In the genomic region with DNA sequence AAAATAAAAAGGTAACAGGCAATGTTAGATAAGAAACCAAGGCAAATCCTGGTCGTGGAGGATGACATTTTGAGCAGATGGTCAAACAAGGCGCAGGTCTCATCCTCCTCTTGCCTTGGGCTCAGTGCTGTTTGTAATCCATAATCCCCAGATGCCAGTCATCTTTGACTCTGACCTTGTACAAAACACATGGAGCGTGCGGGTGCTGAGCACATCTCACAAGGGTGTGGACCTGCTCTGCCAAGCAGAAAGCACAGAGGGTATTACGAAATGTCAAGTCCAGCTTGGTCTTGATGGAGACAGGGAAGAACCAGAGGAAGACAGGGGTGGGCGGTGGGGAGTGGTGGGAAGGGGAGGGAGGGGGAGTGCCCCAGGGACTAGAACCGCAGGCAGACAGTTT, we compare ENCODE assay signal across 22 mouse cellular contexts.
DNase-seq lines count a peak whose midpoint lies in the region; ATAC-seq lines count a peak whose summit lies in the region.
"Had no signal": no experiment of that assay in that cellular context is flagged by ENCODE, and none has a peak within 500 bp of the region (broad histone marks: within the 10 kb centered on the region; RNA-seq: fewer than 3 reads in every experiment).

No protein-coding gene starts in this region.

- no peak for ATAC-seq in forebrain, embryonic 12.5 days (ENCODE audit: low FRiP score)
- ATAC-seq: activated CD4-positive, CD25-positive, alpha-beta regulatory T cell, adult 4 months; CD4-positive, CD25-positive, alpha-beta regulatory T cell, adult 4 months; Patski had no signal

- H3K4me3 ChIP-seq in forebrain, embryonic 12.5 days (replicated peaks) = no peak overlapping the region

- H3K4me1 ChIP-seq in forebrain, embryonic 12.5 days = no peaks in the 10 kb centered on the region

- no peaks in the 10 kb centered on the region; the same call in 1 of the 2 replicates for H3K9me3 ChIP-seq in forebrain, embryonic 12.5 days

- peak; percentile 66 for DNase-seq in heart, adult 11 months
- no peak for DNase-seq in heart, adult 18-20 months
- peak; percentile 10 for DNase-seq in retina, embryonic 14.5 days (ENCODE audit: low spot score)
- peak; percentile 60 for DNase-seq in retina, postnatal 1 day
- peak; percentile 9 for DNase-seq in retina, postnatal 7 days (ENCODE audit: low read depth, low spot score)
- DNase-seq in cerebellum, adult 9-11 months = no peak
- DNase-seq in adrenal gland, postnatal 10 days = no peak
- DNase-seq: adrenal gland, adult 2 months; adrenal gland, adult 8-10 months; adrenal gland, postnatal 14 days; adrenal gland, postnatal 25 days; adrenal gland, postnatal 36 days; B cell, adult 2 months; cerebellum, adult 11 months; cerebellum, adult 11-12 months; cerebellum, adult 18-20 months had no signal

- no peaks in the 10 kb centered on the region for H3K27me3 ChIP-seq in forebrain, embryonic 12.5 days
- H3K27me3 ChIP-seq: CH12.LX, Patski had no signal

- WGBS in forebrain, embryonic 12.5 days = 80% methylated on average over 7 of the region's 7 CpGs

- no peaks in the 10 kb centered on the region for H3K36me3 ChIP-seq in forebrain, embryonic 12.5 days (replicated peaks)
- H3K36me3 ChIP-seq: G1E had no signal

- H3K4me2 ChIP-seq in forebrain, embryonic 12.5 days = no peak overlapping the region

- H3K9ac ChIP-seq in forebrain, embryonic 12.5 days = no peak overlapping the region

- no peak overlapping the region for H3K27ac ChIP-seq in forebrain, embryonic 12.5 days

Comparison
In these comparisons a context has a peak if more than half of its experiments do, and no peak if none do; other contexts are left out.
1. DNase-seq: peak in heart, adult 11 months (single experiment), retina, embryonic 14.5 days (single experiment), retina, postnatal 1 day (single experiment) and retina, postnatal 7 days (single experiment); none in heart, adult 18-20 months (0 of 2), cerebellum, adult 9-11 months (single experiment) and adrenal gland, postnatal 10 days (single experiment).